ENCODE assay signal across 15 mouse cellular contexts in the genomic region with DNA sequence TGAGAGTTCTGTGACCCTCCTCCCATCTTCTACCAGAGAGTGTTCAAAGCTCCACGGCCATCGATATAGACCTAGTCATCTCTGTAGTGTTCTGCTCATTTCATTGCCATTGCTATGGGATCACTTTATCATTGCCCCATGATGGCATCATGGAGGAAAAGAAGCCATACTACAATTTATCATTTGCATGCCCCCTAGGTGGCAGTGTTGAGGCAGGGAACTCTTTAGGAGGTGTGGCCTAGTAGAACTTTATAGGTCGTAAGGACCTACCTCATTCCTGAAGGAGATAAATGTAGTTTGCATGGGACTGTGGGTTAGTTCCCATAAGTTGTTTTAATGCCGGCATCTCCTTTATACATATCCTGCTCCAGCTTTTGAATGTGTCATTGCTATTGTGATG.
DNase-seq lines count a peak whose midpoint lies in the region; TF ChIP-seq lines count a peak whose summit lies in the region.
"Had no signal": no experiment of that assay in that cellular context is flagged by ENCODE, and none has a peak within 500 bp of the region (broad histone marks: within the 10 kb centered on the region; RNA-seq: fewer than 3 reads in every experiment).

No protein-coding gene starts in this region.

- 89% methylated on average over 4 of the region's 4 CpGs for whole genome bisulfite sequencing in heart, embryonic 10.5 days
- WGBS in kidney, adult 2 months, result 88% methylated on average over 4 of the region's 4 CpGs

- H3K27me3 ChIP-seq in heart, embryonic 10.5 days (ENCODE audit: insufficient read depth, poor library complexity, severe bottlenecking), result no peaks in the 10 kb centered on the region
- H3K27me3 ChIP-seq in E14TG2a.4 (ENCODE audit: insufficient read depth, low read length), result no peaks in the 10 kb centered on the region
- H3K27me3 ChIP-seq in kidney, adult 2 months (replicated peaks; ENCODE audit: control insufficient read depth, insufficient read depth, low read length), result no peaks in the 10 kb centered on the region
- H3K27me3 ChIP-seq: hindbrain, embryonic 12.5 days; lung, embryonic 15.5 days had no signal

- peak; percentile 8 for DNase-seq in heart, postnatal 4 days
- no peak for DNase-seq in heart, embryonic 10.5 days (ENCODE audit: low spot score)
- peak; percentile 6 for DNase-seq in 416B (ENCODE audit: low read depth)
- DNase-seq in adrenal gland, postnatal 25 days, result peak; percentile 18
- DNase-seq in left cerebral cortex, adult 8-10 months (ENCODE audit: low spot score in 2 of 2), result no peak
- DNase-seq in kidney, adult 2 months, result no peak
- DNase-seq: cerebellum, adult 11-12 months; kidney, adult 9 months; right cerebral cortex, postnatal 4 days; thymus, postnatal 14 days had no signal

- peak; percentile 28 for TF ChIP-seq CTCF in E14TG2a.4 (conservative IDR thresholded peaks at IDR 0.05; ENCODE audit: low read length)
- TF ChIP-seq CTCF in kidney, adult 2 months (conservative IDR thresholded peaks at IDR 0.05; ENCODE audit: insufficient read depth, insufficient read length, low read depth, low read length), result no peak

- TF ChIP-seq POLR2A in kidney, adult 2 months (IDR thresholded peaks at IDR 0.05; ENCODE audit: low read depth, low read length), result no peak

- H3K27ac ChIP-seq in heart, embryonic 10.5 days, result no peak overlapping the region
- no peak overlapping the region for H3K27ac ChIP-seq in kidney, adult 2 months (ENCODE audit: insufficient read depth, low read depth, low read length)
- H3K27ac ChIP-seq: hindbrain, embryonic 12.5 days; lung, embryonic 15.5 days had no signal

- H3K4me1 ChIP-seq in heart, embryonic 10.5 days, result no peaks in the 10 kb centered on the region
- no peaks in the 10 kb centered on the region for H3K4me1 ChIP-seq in E14TG2a.4 (replicated peaks; ENCODE audit: low read depth, low read length)
- H3K4me1 ChIP-seq in kidney, adult 2 months (ENCODE audit: control insufficient read depth, insufficient read depth, low read length), result no peaks in the 10 kb centered on the region
- H3K4me1 ChIP-seq: hindbrain, embryonic 12.5 days; lung, embryonic 15.5 days had no signal

- no peaks in the 10 kb centered on the region for H3K36me3 ChIP-seq in heart, embryonic 10.5 days
- no peaks in the 10 kb centered on the region for H3K36me3 ChIP-seq in E14TG2a.4 (ENCODE audit: insufficient read depth, low read length)
- H3K36me3 ChIP-seq in kidney, adult 2 months (ENCODE audit: control insufficient read depth, insufficient read depth, low read length), result no peaks in the 10 kb centered on the region
- H3K36me3 ChIP-seq: G1E; hindbrain, embryonic 12.5 days; lung, embryonic 15.5 days had no signal

- H3K9me3 ChIP-seq in heart, embryonic 10.5 days, result no peaks in the 10 kb centered on the region; the same call in 1 of the 2 replicates
- H3K9me3 ChIP-seq in E14TG2a.4 (ENCODE audit: low read length), result peaks cover 20% of the 10 kb centered on the region
- H3K9me3 ChIP-seq: hindbrain, embryonic 12.5 days; lung, embryonic 15.5 days had no signal

- H3K4me3 ChIP-seq in heart, embryonic 10.5 days, result no peak overlapping the region
- H3K4me3 ChIP-seq in E14TG2a.4 (replicated peaks; ENCODE audit: low read length), result no peak overlapping the region
- H3K4me3 ChIP-seq in kidney, adult 2 months (ENCODE audit: insufficient read depth, low read depth, low read length), result no peak overlapping the region
- H3K4me3 ChIP-seq: hindbrain, embryonic 12.5 days; lung, embryonic 15.5 days; myocyte had no signal

Comparison
In these comparisons a context has a peak if more than half of its experiments do, and no peak if none do; other contexts are left out.
1. DNase-seq: peak in heart, postnatal 4 days (single experiment), 416B (single experiment) and adrenal gland, postnatal 25 days (single experiment); none in heart, embryonic 10.5 days (single experiment), left cerebral cortex, adult 8-10 months (0 of 2) and kidney, adult 2 months (single experiment).